ENCODE assay signal across 27 mouse cellular contexts in genomic region chr10:116341194-116341593, GRCm38 (mm10).
DNase-seq lines count a peak whose midpoint lies in the region; ATAC-seq and TF ChIP-seq lines count a peak whose summit lies in the region.
"Had no signal": no experiment of that assay in that cellular context is flagged by ENCODE, and none has a peak within 500 bp of the region (broad histone marks: within the 10 kb centered on the region; RNA-seq: fewer than 3 reads in every experiment).

No protein-coding gene starts in this region.

- no peaks in the 10 kb centered on the region for H3K9me3 ChIP-seq in embryonic facial prominence, embryonic 14.5 days (ENCODE audit: control insufficient read depth, low read length)
- H3K9me3 ChIP-seq in embryonic facial prominence, embryonic 10.5 days = no peaks in the 10 kb centered on the region
- no peaks in the 10 kb centered on the region for H3K9me3 ChIP-seq in intestine, embryonic 15.5 days
- no peaks in the 10 kb centered on the region for H3K9me3 ChIP-seq in intestine, postnatal 0 days (ENCODE audit: control insufficient read depth)
- H3K9me3 ChIP-seq: embryonic facial prominence, embryonic 12.5 days; embryonic facial prominence, embryonic 15.5 days; forebrain, embryonic 10.5 days; forebrain, embryonic 12.5 days had no signal

- DNase-seq in embryonic facial prominence, embryonic 14.5 days (ENCODE audit: low spot score) = peak; percentile 53
- DNase-seq in embryonic facial prominence, embryonic 10.5 days (ENCODE audit: low spot score) = no peak
- DNase-seq in adrenal gland, postnatal 10 days = no peak
- DNase-seq: adrenal gland, adult 8-10 months; adrenal gland, postnatal 25 days; B cell, adult 2 months; cerebellum, adult 11 months; cerebellum, adult 18-20 months; cerebellum, adult 8-10 months; cerebellum, adult 9-11 months; cerebellum, postnatal 14 days; cerebellum, postnatal 36 days; embryo, embryonic 11 days had no signal

- H3K27ac ChIP-seq in embryonic facial prominence, embryonic 14.5 days (replicated peaks; ENCODE audit: low read depth, low read length) = no peak overlapping the region
- no peak overlapping the region for H3K27ac ChIP-seq in embryonic facial prominence, embryonic 10.5 days (replicated peaks)
- H3K27ac ChIP-seq in intestine, embryonic 15.5 days = no peak overlapping the region
- H3K27ac ChIP-seq in intestine, postnatal 0 days (ENCODE audit: low read depth, low read length) = no peak overlapping the region
- H3K27ac ChIP-seq: embryonic facial prominence, embryonic 12.5 days; embryonic facial prominence, embryonic 15.5 days; forebrain, embryonic 10.5 days; forebrain, embryonic 12.5 days had no signal

- H3K4me3 ChIP-seq in embryonic facial prominence, embryonic 14.5 days (ENCODE audit: low read depth, low read length) = no peak overlapping the region
- no peak overlapping the region for H3K4me3 ChIP-seq in embryonic facial prominence, embryonic 10.5 days
- no peak overlapping the region for H3K4me3 ChIP-seq in intestine, embryonic 15.5 days (replicated peaks)
- H3K4me3 ChIP-seq in intestine, postnatal 0 days (ENCODE audit: low read depth, low read length) = no peak overlapping the region
- H3K4me3 ChIP-seq: embryonic facial prominence, embryonic 12.5 days; embryonic facial prominence, embryonic 15.5 days; erythroblast, embryonic 14.5 days; forebrain, embryonic 10.5 days; forebrain, embryonic 12.5 days had no signal

- ATAC-seq in embryonic facial prominence, embryonic 14.5 days (ENCODE audit: low read depth) = no peak
- ATAC-seq in intestine, embryonic 15.5 days = peak; percentile 55; the same call in 1 of the 2 replicates
- ATAC-seq in intestine, postnatal 0 days = no peak
- ATAC-seq: activated CD4-positive, CD25-positive, alpha-beta regulatory T cell, adult 4 months; CD4-positive, CD25-positive, alpha-beta regulatory T cell, adult 4 months; forebrain, embryonic 14.5 days; forebrain, embryonic 16.5 days; Patski had no signal

- H3K9ac ChIP-seq in embryonic facial prominence, embryonic 14.5 days (ENCODE audit: low read depth, low read length) = no peak overlapping the region
- H3K9ac ChIP-seq in intestine, embryonic 15.5 days = no peak overlapping the region
- H3K9ac ChIP-seq in intestine, postnatal 0 days (ENCODE audit: low read depth, low read length) = no peak overlapping the region
- H3K9ac ChIP-seq: embryonic facial prominence, embryonic 12.5 days; embryonic facial prominence, embryonic 15.5 days; forebrain, embryonic 12.5 days had no signal

- H3K27me3 ChIP-seq in embryonic facial prominence, embryonic 14.5 days (replicated peaks; ENCODE audit: control insufficient read depth, insufficient read depth, low read length) = no peaks in the 10 kb centered on the region
- H3K27me3 ChIP-seq in embryonic facial prominence, embryonic 10.5 days (replicated peaks; ENCODE audit: low read depth, poor library complexity, severe bottlenecking) = no peaks in the 10 kb centered on the region
- no peaks in the 10 kb centered on the region for H3K27me3 ChIP-seq in intestine, embryonic 15.5 days (replicated peaks)
- H3K27me3 ChIP-seq in intestine, postnatal 0 days (replicated peaks; ENCODE audit: control insufficient read depth, insufficient read depth, low read length) = no peaks in the 10 kb centered on the region
- H3K27me3 ChIP-seq: CH12.LX; embryonic facial prominence, embryonic 12.5 days; embryonic facial prominence, embryonic 15.5 days; forebrain, embryonic 12.5 days; Patski had no signal

- H3K36me3 ChIP-seq in embryonic facial prominence, embryonic 14.5 days (ENCODE audit: control insufficient read depth, insufficient read depth, low read length) = no peaks in the 10 kb centered on the region
- H3K36me3 ChIP-seq in embryonic facial prominence, embryonic 10.5 days (replicated peaks) = no peaks in the 10 kb centered on the region
- H3K36me3 ChIP-seq in intestine, embryonic 15.5 days = no peaks in the 10 kb centered on the region
- H3K36me3 ChIP-seq in intestine, postnatal 0 days (ENCODE audit: control insufficient read depth, insufficient read depth) = no peaks in the 10 kb centered on the region
- H3K36me3 ChIP-seq: embryonic facial prominence, embryonic 12.5 days; embryonic facial prominence, embryonic 15.5 days; forebrain, embryonic 10.5 days; forebrain, embryonic 12.5 days; G1E had no signal

- 73% methylated on average over 12 of the region's 12 CpGs for WGBS in embryonic facial prominence, embryonic 14.5 days
- WGBS in embryonic facial prominence, embryonic 10.5 days = 91% methylated on average over 12 of the region's 12 CpGs
- 61% methylated on average over 12 of the region's 12 CpGs for WGBS in intestine, embryonic 15.5 days
- WGBS in intestine, postnatal 0 days = 51% methylated on average over 12 of the region's 12 CpGs

- H3K4me2 ChIP-seq in embryonic facial prominence, embryonic 14.5 days (ENCODE audit: low read depth, low read length) = no peak overlapping the region
- no peak overlapping the region for H3K4me2 ChIP-seq in intestine, embryonic 15.5 days (replicated peaks)
- no peak overlapping the region for H3K4me2 ChIP-seq in intestine, postnatal 0 days (replicated peaks; ENCODE audit: low read depth)
- H3K4me2 ChIP-seq: embryonic facial prominence, embryonic 12.5 days; embryonic facial prominence, embryonic 15.5 days; forebrain, embryonic 12.5 days had no signal

- H3K4me1 ChIP-seq in embryonic facial prominence, embryonic 14.5 days (ENCODE audit: control insufficient read depth, insufficient read depth, low read length) = no peaks in the 10 kb centered on the region
- H3K4me1 ChIP-seq in embryonic facial prominence, embryonic 10.5 days = no peaks in the 10 kb centered on the region
- H3K4me1 ChIP-seq in intestine, embryonic 15.5 days (replicated peaks) = no peaks in the 10 kb centered on the region
- H3K4me1 ChIP-seq in intestine, postnatal 0 days (replicated peaks; ENCODE audit: control insufficient read depth, insufficient read depth, low read length) = no peaks in the 10 kb centered on the region
- H3K4me1 ChIP-seq: embryonic facial prominence, embryonic 12.5 days; embryonic facial prominence, embryonic 15.5 days; forebrain, embryonic 10.5 days; forebrain, embryonic 12.5 days had no signal

- TF ChIP-seq CTCF in intestine, postnatal 0 days (IDR thresholded peaks at IDR 0.05; ENCODE audit: low read depth) = no peak
